Mouse (Mus musculus) heart, postnatal 0 days (tissue): ENCODE measurements around the gene Ptpn3.

Experiments
- CTCF ChIP-seq: IDR thresholded peaks from 2 replicates; pipeline ENCODE4 v1.5.1; 2016; ENCODE audit warnings: antibody characterized with exemption, control low read depth, low read depth
- EP300 ChIP-seq: IDR thresholded peaks from 2 replicates; pipeline ENCODE4 v1.6.1; 2016; ENCODE audit warnings: antibody characterized with exemption, low read depth

- TF ChIP-seq CTCF (no peak), EP300 (no peak)
These were observed 63.5 kb downstream of the Ptpn3 start for GRCm38 (mm10) chr4:57238118-57238517.
